Mouse (Mus musculus) lung, postnatal 0 days (tissue): ENCODE measurements around the gene Skor1. TPM values are rescaled to one million over a fixed set of nuclear protein-coding genes. Genes with fewer than 3 reads are reported as not detected.

Experiments used
- ATAC-seq: fragments of 200-750 bp; cut with Nextera tagmentation; 2 replicates; pipeline ENCODE4 v1.8.0; 2017; ENCODE audit warnings: moderate library complexity
- DNase-seq: peaks from one replicate; pipeline ENCODE4 v3.0.0-alpha.2; 2016; ENCODE audit warnings: low spot score
- H3K27ac ChIP-seq: fragments of 300-500 bp; sonication (generic); 2 replicates; pipeline ENCODE4 v1.5.1; 2014; ENCODE audit warnings: antibody characterized with exemption, mild to moderate bottlenecking, low read length, mixed read lengths
- H3K27me3 ChIP-seq: fragments of 300-500 bp; sonication (generic); replicated peaks from 2 replicates; pipeline ENCODE4 v1.6.1; 2014; ENCODE audit warnings: low read length, mixed read lengths; ENCODE audit not compliant: insufficient read depth
- H3K36me3 ChIP-seq: fragments of 300-500 bp; sonication (generic); 2 replicates; pipeline ENCODE4 v1.6.1; 2014; ENCODE audit warnings: low read length, mixed read lengths; ENCODE audit not compliant: insufficient read depth
- H3K4me1 ChIP-seq: fragments of 300-500 bp; sonication (generic); 2 replicates; pipeline ENCODE4 v1.6.1; 2014; ENCODE audit warnings: antibody characterized with exemption, low read depth, low read length, mixed read lengths; ENCODE audit not compliant: insufficient read depth
- H3K4me2 ChIP-seq: fragments of 300-500 bp; sonication (generic); replicated peaks from 2 replicates; pipeline ENCODE4 v1.6.1; 2014; ENCODE audit warnings: low read depth, mild to moderate bottlenecking, low read length, moderate library complexity, mixed read lengths
- H3K4me3 ChIP-seq: fragments of 300-500 bp; sonication (generic); 2 replicates; pipeline ENCODE4 v1.5.1; 2014; ENCODE audit warnings: low read depth, low read length
- H3K9ac ChIP-seq: fragments of 300-500 bp; sonication (generic); replicated peaks from 2 replicates; pipeline ENCODE4 v1.6.1; 2014; ENCODE audit warnings: low read depth, mild to moderate bottlenecking
- H3K9me3 ChIP-seq: fragments of 300-500 bp; sonication (generic); 2 replicates; pipeline ENCODE4 v1.6.1; 2016; ENCODE audit warnings: low read length, mixed read lengths
- CTCF ChIP-seq: IDR thresholded peaks from 2 replicates; pipeline ENCODE4 v1.5.1; 2016; ENCODE audit warnings: antibody characterized with exemption, mild to moderate bottlenecking
- EP300 ChIP-seq: IDR thresholded peaks from 2 replicates; pipeline ENCODE4 v1.6.1; 2016; ENCODE audit warnings: antibody characterized with exemption, mild to moderate bottlenecking, control low read depth
- WGBS: fragments of 180-500 bp; shearing (Covaris S2); extraction: QIAGEN DNeasy Blood & Tissue Kit; methylation state at CpG from one replicate; pipeline ENCODE4 v1.1.7; 2014; 5-methylcytosine and 5-hydroxymethylcytosine counted together
- polyA plus RNA-seq: library from polyadenylated mRNA; unstranded; fragments of >200 nt; fragmentation: Nextera tagmentation; extraction: Ambion mirVana; gene quantifications from 2 replicates; pipeline ENCODE4 v1.2.1, GENCODE M21; 2015

The Skor1 gene
- polyA plus RNA-seq, 1 experiment from 2014 or later, result 0.04 TPM

- no peaks in the 10 kb centered on the region for H3K27me3 ChIP-seq
- ATAC-seq, result no peak
- TF ChIP-seq CTCF (no peak), EP300 (no peak)
- WGBS, result 84% methylated on average over 8 of the region's 8 CpGs
- no peak for DNase-seq
- H3K27ac ChIP-seq, result no peak overlapping the region
- H3K4me3 ChIP-seq, result no peak overlapping the region
- H3K4me1 ChIP-seq, result no peaks in the 10 kb centered on the region
- H3K36me3 ChIP-seq, result no peaks in the 10 kb centered on the region
- H3K9me3 ChIP-seq, result no peaks in the 10 kb centered on the region
- no peak overlapping the region for H3K4me2 ChIP-seq
- H3K9ac ChIP-seq, result no peak overlapping the region
Measured at GRCm38 (mm10) chr9:63174001-63174721, 25.4 kb upstream of the Skor1 start.

- DNase-seq, result no peak
- Histone ChIP-seq H3K9ac (no peak overlapping the region), H3K27me3 (no peaks in the 10 kb centered on the region), H3K4me3 (no peak overlapping the region), H3K4me2 (no peak overlapping the region), H3K4me1 (no peaks in the 10 kb centered on the region), H3K36me3 (no peaks in the 10 kb centered on the region), H3K9me3 (no peaks in the 10 kb centered on the region), H3K27ac (no peak overlapping the region)
- no peak for ATAC-seq
- no peak for TF ChIP-seq CTCF
- TF ChIP-seq EP300, result no peak
- WGBS, result 44% methylated on average over 2 of the region's 2 CpGs
Measured at GRCm38 (mm10) chr9:63171951-63172350, 23.2 kb upstream of the Skor1 start.

- H3K4me1 ChIP-seq, result no peaks in the 10 kb centered on the region
- no peak for ATAC-seq
- no peak overlapping the region for H3K27ac ChIP-seq
Measured at GRCm38 (mm10) chr9:63169127-63169526, 20.4 kb upstream of the Skor1 start.

GRCm38 (mm10) chr9:63165070-63165469 lies 16.3 kb upstream of the Skor1 start:
- Histone ChIP-seq H3K4me1 (no peaks in the 10 kb centered on the region), H3K9me3 (no peaks in the 10 kb centered on the region), H3K4me3 (no peak overlapping the region), H3K27me3 (no peaks in the 10 kb centered on the region), H3K9ac (no peak overlapping the region), H3K4me2 (no peak overlapping the region), H3K27ac (no peak overlapping the region), H3K36me3 (no peaks in the 10 kb centered on the region; the same call in 1 of the 2 replicates)
- WGBS, result 50% methylated on average over 9 of the region's 9 CpGs
- DNase-seq (no peak), ATAC-seq (no peak)
- TF ChIP-seq CTCF (no peak), EP300 (no peak)

More at GRCm38 (mm10) chr9:63169127-63169526, 20.4 kb upstream of the Skor1 start:
- 93% methylated on average over 1 of the region's 1 CpGs for WGBS
- Histone ChIP-seq H3K27me3 (no peaks in the 10 kb centered on the region), H3K4me3 (no peak overlapping the region), H3K9ac (no peak overlapping the region), H3K4me2 (no peak overlapping the region), H3K9me3 (no peaks in the 10 kb centered on the region), H3K36me3 (no peaks in the 10 kb centered on the region)
- TF ChIP-seq EP300 (no peak), CTCF (no peak)
- no peak for DNase-seq

GRCm38 (mm10) chr9:63163756-63164155 lies 15.0 kb upstream of the Skor1 start:
- ATAC-seq (no peak), DNase-seq (no peak)
- WGBS, result 79% methylated on average over 8 of the region's 8 CpGs
- H3K4me3 ChIP-seq, result no peak overlapping the region
- no peaks in the 10 kb centered on the region for H3K27me3 ChIP-seq
- no peak overlapping the region for H3K27ac ChIP-seq
- no peak overlapping the region for H3K4me2 ChIP-seq
- no peaks in the 10 kb centered on the region for H3K4me1 ChIP-seq
- TF ChIP-seq CTCF, result no peak
- no peak overlapping the region for H3K9ac ChIP-seq
- no peaks in the 10 kb centered on the region for H3K9me3 ChIP-seq
- H3K36me3 ChIP-seq, result no peaks in the 10 kb centered on the region; the same call in 1 of the 2 replicates

GRCm38 (mm10) chr9:63151949-63152348 lies 3.2 kb upstream of the Skor1 start:
- H3K36me3 ChIP-seq, result no peaks in the 10 kb centered on the region
- H3K4me2 ChIP-seq, result no peak overlapping the region
- H3K27ac ChIP-seq, result no peak overlapping the region
- ATAC-seq (no peak), DNase-seq (no peak)
- H3K9ac ChIP-seq, result no peak overlapping the region
- WGBS, result 28% methylated on average over 14 of the region's 14 CpGs
- no peak overlapping the region for H3K4me3 ChIP-seq
- no peak for TF ChIP-seq EP300
- no peak for TF ChIP-seq CTCF
- H3K27me3 ChIP-seq, result peaks cover 63% of the 10 kb centered on the region
- H3K9me3 ChIP-seq, result no peaks in the 10 kb centered on the region
- H3K4me1 ChIP-seq, result peaks cover 3% of the 10 kb centered on the region
